Mouse (Mus musculus): ENCODE data around the gene Olfr92. TPM values are rescaled to one million over a fixed set of nuclear protein-coding genes. Genes with fewer than 3 reads are reported as not detected.

Olfr92 gene
- polyA plus RNA-seq, 1 experiment from 2014 or later, result not detected

DNA sequence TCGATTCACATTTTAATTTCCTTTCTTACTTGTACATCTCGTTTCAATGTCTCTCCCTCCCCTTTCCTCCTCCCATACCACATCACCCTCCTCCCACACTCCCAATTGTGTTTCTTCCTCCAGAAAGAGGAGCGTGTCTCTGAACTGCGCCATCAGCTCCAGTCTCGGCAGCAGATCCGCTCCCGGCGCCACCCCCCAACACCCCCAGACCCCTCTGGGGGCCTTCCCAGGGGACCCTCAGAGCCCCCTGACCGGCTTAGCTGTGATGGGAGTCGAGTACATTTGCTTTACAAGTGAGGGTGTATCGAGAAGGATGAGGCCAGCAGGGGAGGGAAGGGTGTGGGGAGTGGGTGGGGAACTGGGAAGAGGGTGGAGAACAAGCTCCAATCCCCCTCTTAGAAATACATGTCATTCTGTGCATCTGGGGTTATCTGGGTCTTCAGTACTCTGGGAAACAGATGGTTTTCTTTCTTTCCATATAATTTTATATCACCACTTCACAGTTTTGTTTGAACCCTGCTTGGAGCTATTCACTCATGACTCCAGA is 47.1 kb downstream of the Olfr92 start:
- WGBS, result 67% methylated on average over 11 of the region's 11 CpGs

DNA sequence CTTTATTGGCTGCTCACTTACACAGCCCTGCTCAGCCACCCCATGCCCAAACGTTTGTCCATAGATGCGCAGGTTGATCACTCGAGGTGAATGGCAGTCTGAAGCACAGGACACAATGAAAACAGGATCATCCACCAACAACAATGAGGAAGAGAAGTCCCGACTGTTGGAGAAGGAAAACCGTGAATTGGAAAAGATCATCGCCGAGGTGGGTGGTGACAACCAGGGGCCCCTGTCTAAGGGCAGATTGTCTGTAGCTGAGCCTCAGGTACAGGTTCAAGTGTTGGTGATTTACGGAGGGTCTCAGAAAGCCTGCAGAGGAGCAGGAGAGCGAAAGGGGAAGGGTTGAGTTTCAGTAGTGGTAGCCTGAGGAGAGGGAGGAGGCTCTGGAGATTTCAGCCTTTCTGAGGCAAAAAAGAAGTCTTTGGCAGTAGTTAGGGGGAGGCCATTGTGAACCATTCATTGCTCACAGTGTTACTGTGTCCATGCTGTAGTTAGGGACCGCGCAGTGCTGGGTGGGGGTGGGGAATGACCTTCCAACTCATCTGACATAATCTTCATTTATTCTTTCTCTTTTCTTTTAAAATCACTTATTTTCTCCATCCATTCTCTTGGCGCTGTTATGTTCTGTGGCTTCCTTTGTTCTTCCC is 47.7 kb downstream of the Olfr92 start:
- WGBS, result 79% methylated on average over 12 of the region's 12 CpGs
- Histone ChIP-seq H3K27me3 (ENCODE audit: control insufficient read depth, insufficient read depth, low read length) (no peaks in the 10 kb centered on the region), H3K9me3 (ENCODE audit: control insufficient read depth, low read length) (no peaks in the 10 kb centered on the region), H3K27ac (replicated peaks in 1 of 2; ENCODE audit: control insufficient read depth in 1 of 2, insufficient read depth in 1 of 2, low read depth in 2 of 2, low read length in 2 of 2) (no peak overlapping the region), H3K4me2 (ENCODE audit: low read length) (no peak overlapping the region), H3K36me3 (ENCODE audit: control insufficient read depth, insufficient read depth, low read length) (peaks cover 82% of the 10 kb centered on the region), H3K9ac (ENCODE audit: low read length) (no peak overlapping the region), H3K4me1 (ENCODE audit: control insufficient read depth in 2 of 2, insufficient read depth in 2 of 2, low read length in 2 of 2) (no peaks in the 10 kb centered on the region), H3K4me3 (ENCODE audit: control insufficient read depth in 1 of 2, insufficient read depth in 1 of 2, low read depth in 1 of 2, low read length in 2 of 2) (no peak overlapping the region)
- ATAC-seq (ENCODE audit: insufficient number of reproducible peaks, insufficient read depth, low FRiP score, low read depth), result no peak

More for the DNA sequence above, 47.1 kb downstream of the Olfr92 start:
- H3K4me1 ChIP-seq (ENCODE audit: control insufficient read depth in 2 of 2, insufficient read depth in 2 of 2, low read length in 2 of 2), result no peaks in the 10 kb centered on the region
- no peak for ATAC-seq (ENCODE audit: insufficient number of reproducible peaks, insufficient read depth, low FRiP score, low read depth)
- no peak overlapping the region for H3K9ac ChIP-seq (ENCODE audit: low read length)
- no peaks in the 10 kb centered on the region for H3K9me3 ChIP-seq (ENCODE audit: control insufficient read depth, low read length)
- H3K4me3 ChIP-seq (ENCODE audit: control insufficient read depth in 1 of 2, insufficient read depth in 1 of 2, low read depth in 1 of 2, low read length in 2 of 2), result no peak overlapping the region
- H3K27me3 ChIP-seq (ENCODE audit: control insufficient read depth, insufficient read depth, low read length), result no peaks in the 10 kb centered on the region
- peaks cover 76% of the 10 kb centered on the region for H3K36me3 ChIP-seq (ENCODE audit: control insufficient read depth, insufficient read depth, low read length)
- no peak overlapping the region for H3K27ac ChIP-seq (replicated peaks in 1 of 2; ENCODE audit: control insufficient read depth in 1 of 2, insufficient read depth in 1 of 2, low read depth in 2 of 2, low read length in 2 of 2)
- no peak overlapping the region for H3K4me2 ChIP-seq (ENCODE audit: low read length)

DNA sequence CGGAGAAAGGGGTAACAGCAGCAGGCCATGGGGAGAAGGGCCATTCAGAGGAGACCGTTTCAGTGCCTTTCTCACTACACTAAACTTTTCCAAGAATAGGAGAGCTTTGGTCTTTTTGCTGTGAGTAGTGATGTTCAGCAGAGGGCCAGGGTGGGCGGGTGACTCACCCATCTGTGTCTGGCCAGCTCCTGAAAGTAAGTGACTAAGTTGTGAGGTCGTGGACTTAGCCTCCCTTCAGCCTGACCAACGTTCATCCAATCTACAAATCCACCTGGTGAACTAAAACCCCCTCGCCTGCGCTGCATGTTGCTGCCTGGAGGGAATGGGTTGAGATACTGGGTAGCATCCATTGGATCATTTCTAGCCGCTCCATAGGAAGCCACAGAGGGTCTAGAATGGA is 49.8 kb downstream of the Olfr92 start:
- peaks cover 83% of the 10 kb centered on the region for H3K36me3 ChIP-seq (ENCODE audit: control insufficient read depth, insufficient read depth, low read length)
- H3K9ac ChIP-seq (ENCODE audit: low read length), result no peak overlapping the region
- H3K27ac ChIP-seq (replicated peaks in 1 of 2; ENCODE audit: control insufficient read depth in 1 of 2, insufficient read depth in 1 of 2, low read depth in 2 of 2, low read length in 2 of 2), result no peak overlapping the region
- H3K4me1 ChIP-seq (ENCODE audit: control insufficient read depth in 2 of 2, insufficient read depth in 2 of 2, low read length in 2 of 2), result no peaks in the 10 kb centered on the region
- H3K27me3 ChIP-seq (ENCODE audit: control insufficient read depth, insufficient read depth, low read length), result no peaks in the 10 kb centered on the region
- no peak overlapping the region for H3K4me2 ChIP-seq (ENCODE audit: low read length)
- H3K9me3 ChIP-seq (ENCODE audit: control insufficient read depth, low read length), result no peaks in the 10 kb centered on the region
- H3K4me3 ChIP-seq (ENCODE audit: control insufficient read depth in 1 of 2, insufficient read depth in 1 of 2, low read depth in 1 of 2, low read length in 2 of 2), result no peak overlapping the region
- ATAC-seq (ENCODE audit: insufficient number of reproducible peaks, insufficient read depth, low FRiP score, low read depth), result no peak
- WGBS, result 79% methylated on average over 8 of the region's 8 CpGs

DNA sequence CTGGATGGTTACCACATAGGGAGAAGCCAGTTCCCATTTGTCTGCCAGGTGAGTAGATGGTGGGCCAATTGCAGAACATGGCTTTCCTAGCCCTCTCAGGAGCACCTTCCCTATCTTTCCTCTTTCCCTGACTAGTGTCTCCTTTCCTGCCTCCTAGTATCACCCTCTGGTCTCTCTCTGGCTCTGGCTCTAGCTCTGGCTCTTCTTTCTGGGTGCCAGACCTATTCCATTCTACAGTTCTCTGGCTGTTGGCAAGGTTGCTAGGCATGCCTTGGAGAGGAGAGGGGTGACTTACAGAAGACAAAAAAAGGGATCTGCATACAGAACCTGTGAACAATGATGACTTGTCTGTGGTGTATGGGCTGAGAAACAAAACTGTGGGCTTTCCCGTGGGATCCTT is 52.0 kb downstream of the Olfr92 start:
- no peaks in the 10 kb centered on the region for H3K27me3 ChIP-seq (ENCODE audit: control insufficient read depth, insufficient read depth, low read length)
- H3K36me3 ChIP-seq (ENCODE audit: control insufficient read depth, insufficient read depth, low read length), result peaks cover 84% of the 10 kb centered on the region
- no peak for ATAC-seq (ENCODE audit: insufficient number of reproducible peaks, insufficient read depth, low FRiP score, low read depth)
- no peak overlapping the region for H3K4me3 ChIP-seq (ENCODE audit: control insufficient read depth in 1 of 2, insufficient read depth in 1 of 2, low read depth in 1 of 2, low read length in 2 of 2)
- no peaks in the 10 kb centered on the region for H3K4me1 ChIP-seq (ENCODE audit: control insufficient read depth in 2 of 2, insufficient read depth in 2 of 2, low read length in 2 of 2)
- no peak overlapping the region for H3K9ac ChIP-seq (ENCODE audit: low read length)
- WGBS, result 95% methylated on average over 1 of the region's 1 CpGs
- no peaks in the 10 kb centered on the region for H3K9me3 ChIP-seq (ENCODE audit: control insufficient read depth, low read length)
- no peak overlapping the region for H3K27ac ChIP-seq (replicated peaks in 1 of 2; ENCODE audit: control insufficient read depth in 1 of 2, insufficient read depth in 1 of 2, low read depth in 2 of 2, low read length in 2 of 2)
- H3K4me2 ChIP-seq (ENCODE audit: low read length), result no peak overlapping the region

- Histone ChIP-seq H3K9ac (ENCODE audit: low read length) (no peak overlapping the region), H3K4me1 (ENCODE audit: control insufficient read depth in 2 of 2, insufficient read depth in 2 of 2, low read length in 2 of 2) (no peaks in the 10 kb centered on the region), H3K36me3 (ENCODE audit: control insufficient read depth, insufficient read depth, low read length) (peaks cover 85% of the 10 kb centered on the region), H3K27me3 (ENCODE audit: control insufficient read depth, insufficient read depth, low read length) (no peaks in the 10 kb centered on the region), H3K4me2 (ENCODE audit: low read length) (no peak overlapping the region), H3K4me3 (ENCODE audit: control insufficient read depth in 1 of 2, insufficient read depth in 1 of 2, low read depth in 1 of 2, low read length in 2 of 2) (no peak overlapping the region), H3K9me3 (ENCODE audit: control insufficient read depth, low read length) (no peaks in the 10 kb centered on the region), H3K27ac (replicated peaks in 1 of 2; ENCODE audit: control insufficient read depth in 1 of 2, insufficient read depth in 1 of 2, low read depth in 2 of 2, low read length in 2 of 2) (no peak overlapping the region)
- ATAC-seq (ENCODE audit: insufficient number of reproducible peaks, insufficient read depth, low FRiP score, low read depth), result no peak
- WGBS, result 89% methylated on average over 2 of the region's 2 CpGs
Measured at GRCm38 (mm10) chr17:37065993-37066392, 53.9 kb downstream of the Olfr92 start.

DNA sequence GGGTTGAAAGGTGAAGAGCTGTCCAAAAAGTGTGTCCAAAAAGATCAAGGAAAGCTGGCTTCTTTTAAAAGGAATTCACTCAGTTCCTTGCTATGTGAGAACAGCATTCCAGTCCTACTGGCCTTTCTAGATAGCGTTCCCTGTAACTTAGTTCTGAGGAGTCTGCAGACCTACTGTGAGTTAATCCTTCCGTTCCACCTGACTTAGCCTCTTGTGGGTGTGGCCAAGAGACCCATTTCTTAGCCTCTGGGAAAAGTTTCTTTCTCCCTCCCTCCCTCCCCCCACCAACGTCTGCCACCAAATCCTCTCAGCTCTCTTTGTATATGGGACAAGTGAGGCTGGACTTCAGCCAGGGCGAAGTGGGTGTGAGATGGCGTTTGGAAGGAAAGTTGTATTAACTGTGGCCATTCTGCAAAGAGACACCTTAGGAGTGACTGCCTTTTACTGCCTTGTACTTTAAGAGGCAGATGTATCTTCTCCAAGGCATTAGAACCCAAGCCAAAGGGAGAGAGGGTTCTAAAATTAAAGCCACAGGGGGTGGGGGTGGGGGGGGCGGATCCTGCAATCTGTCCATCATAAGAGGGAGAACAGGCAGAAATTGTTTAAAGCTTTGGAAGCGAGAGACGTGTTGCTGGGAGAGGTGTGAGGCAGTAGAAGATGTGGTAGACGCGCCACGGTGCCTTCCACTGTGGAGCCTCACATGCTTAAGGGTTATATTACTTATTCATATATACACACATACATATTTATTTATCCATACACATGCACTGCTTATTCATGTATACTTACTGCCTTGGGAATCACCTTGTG is 56.0 kb downstream of the Olfr92 start:
- Histone ChIP-seq H3K27me3 (ENCODE audit: control insufficient read depth, insufficient read depth, low read length) (no peaks in the 10 kb centered on the region), H3K4me3 (ENCODE audit: control insufficient read depth in 1 of 2, insufficient read depth in 1 of 2, low read depth in 1 of 2, low read length in 2 of 2) (no peak overlapping the region), H3K9ac (ENCODE audit: low read length) (no peak overlapping the region), H3K36me3 (ENCODE audit: control insufficient read depth, insufficient read depth, low read length) (peaks cover 82% of the 10 kb centered on the region), H3K27ac (replicated peaks in 1 of 2; ENCODE audit: control insufficient read depth in 1 of 2, insufficient read depth in 1 of 2, low read depth in 2 of 2, low read length in 2 of 2) (no peak overlapping the region), H3K9me3 (ENCODE audit: control insufficient read depth, low read length) (no peaks in the 10 kb centered on the region), H3K4me1 (ENCODE audit: control insufficient read depth in 2 of 2, insufficient read depth in 2 of 2, low read length in 2 of 2) (no peaks in the 10 kb centered on the region), H3K4me2 (ENCODE audit: low read length) (no peak overlapping the region)
- 78% methylated on average over 11 of the region's 11 CpGs for WGBS
- ATAC-seq (ENCODE audit: insufficient number of reproducible peaks, insufficient read depth, low FRiP score, low read depth), result no peak

DNA sequence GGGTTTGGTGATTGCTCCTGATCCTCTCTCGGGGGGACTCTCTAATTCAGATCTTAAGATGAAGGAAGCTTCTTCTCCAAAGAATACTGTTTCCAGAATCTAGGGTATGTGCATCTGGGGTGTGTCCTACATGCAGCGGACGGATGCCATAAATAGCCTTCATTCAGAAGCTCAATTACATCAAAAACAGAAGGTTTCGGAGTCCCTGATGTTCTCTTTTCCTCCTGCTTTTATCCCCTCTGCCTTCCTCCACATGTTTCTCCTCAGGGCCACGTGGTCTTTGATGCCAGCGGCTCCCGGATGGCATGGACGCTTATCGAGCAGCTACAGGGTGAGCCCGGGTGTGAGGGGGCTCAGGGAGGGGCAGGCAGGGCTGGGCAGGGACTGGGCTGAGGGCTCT is 56.8 kb downstream of the Olfr92 start:
- Histone ChIP-seq H3K27me3 (ENCODE audit: control insufficient read depth, insufficient read depth, low read length) (no peaks in the 10 kb centered on the region), H3K4me1 (ENCODE audit: control insufficient read depth in 2 of 2, insufficient read depth in 2 of 2, low read length in 2 of 2) (no peaks in the 10 kb centered on the region), H3K4me3 (ENCODE audit: control insufficient read depth in 1 of 2, insufficient read depth in 1 of 2, low read depth in 1 of 2, low read length in 2 of 2) (no peak overlapping the region), H3K36me3 (ENCODE audit: control insufficient read depth, insufficient read depth, low read length) (peaks cover 83% of the 10 kb centered on the region), H3K9me3 (ENCODE audit: control insufficient read depth, low read length) (no peaks in the 10 kb centered on the region), H3K27ac (replicated peaks in 1 of 2; ENCODE audit: control insufficient read depth in 1 of 2, insufficient read depth in 1 of 2, low read depth in 2 of 2, low read length in 2 of 2) (no peak overlapping the region), H3K4me2 (ENCODE audit: low read length) (no peak overlapping the region), H3K9ac (ENCODE audit: low read length) (no peak overlapping the region)
- WGBS, result 58% methylated on average over 10 of the region's 10 CpGs
- ATAC-seq (ENCODE audit: insufficient number of reproducible peaks, insufficient read depth, low FRiP score, low read depth), result no peak

Data from heart, embryonic 14.5 days (tissue).